Mouse (Mus musculus) megakaryocyte, embryonic 14.5 days (primary cell): ENCODE results near the gene St3gal2. TPM values are rescaled to one million over a fixed set of nuclear protein-coding genes. Genes with fewer than 3 reads are reported as not detected.
"Not testable (repeated sequence)": the region's sequence is repeated elsewhere in the genome, so short reads cannot be mapped to it uniquely, and the experiment has no call there.

Experiments used
- H3K27me3 ChIP-seq: replicated peaks from 2 replicates; pipeline ENCODE3; 2012; ENCODE audit warnings: inconsistent platforms
- H3K36me3 ChIP-seq: replicated peaks from 2 replicates; pipeline ENCODE3; 2012; ENCODE audit warnings: low read length, inconsistent platforms, mixed read lengths
- H3K4me1 ChIP-seq: 2 replicates; pipeline ENCODE4 v1.6.1; 2012; ENCODE audit warnings: inconsistent platforms
- H3K4me3 ChIP-seq: replicated peaks from 2 replicates; pipeline ENCODE3; 2012; ENCODE audit warnings: moderate library complexity, mild to moderate bottlenecking, inconsistent platforms
- H3K9me3 ChIP-seq: 2 replicates; pipeline ENCODE4 v1.6.1; 2012; ENCODE audit warnings: inconsistent platforms
- FLI1 ChIP-seq: IDR thresholded peaks from 2 replicates; pipeline ENCODE4 v1.6.1; 2012; ENCODE audit warnings: low read length, inconsistent platforms, mixed read lengths
- GATA1 ChIP-seq: IDR thresholded peaks from 3 replicates; pipeline ENCODE4 v1.6.1; 2012; ENCODE audit warnings: mixed read lengths, low read length, inconsistent platforms, borderline replicate concordance
- polyA plus RNA-seq: library from polyadenylated mRNA; stranded (reverse); fragments of >175 nt; gene quantifications from 2 replicates; pipeline ENCODE4 v1.2.3, GENCODE M21; 2012; ENCODE audit warnings: low replicate concordance; ENCODE audit not compliant: insufficient read depth

Gene St3gal2
- polyA plus RNA-seq, 1 experiment, result 19.8 TPM

DNA sequence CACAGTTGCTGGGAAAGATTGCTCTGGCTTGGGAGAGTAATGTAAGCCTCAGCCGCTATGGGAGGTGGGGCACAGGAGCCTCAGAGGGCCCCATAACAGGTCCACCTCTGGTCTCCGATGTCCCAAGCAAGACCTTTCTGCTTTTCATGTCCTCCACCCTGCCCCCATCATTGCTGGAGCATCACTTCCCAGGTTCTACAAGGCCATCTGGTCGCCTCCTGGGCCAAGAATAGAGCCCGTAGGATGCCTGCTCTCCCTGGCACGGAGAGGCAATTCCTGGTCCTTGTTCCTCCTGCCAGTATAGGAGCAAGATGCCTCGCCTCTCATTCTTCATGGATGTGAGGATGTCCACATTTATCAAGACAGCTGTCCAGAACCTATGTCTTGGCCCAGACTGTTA, 40.2 kb downstream of the St3gal2 start:
- Histone ChIP-seq H3K4me3 (no peak overlapping the region), H3K27me3 (no peaks in the 10 kb centered on the region), H3K4me1 (peaks cover 42% of the 10 kb centered on the region), H3K9me3 (no peaks in the 10 kb centered on the region), H3K36me3 (peaks cover 98% of the 10 kb centered on the region)
- TF ChIP-seq FLI1 (no peak), GATA1 (no peak)

GRCm38 (mm10) chr8:110963051-110963450, 43.3 kb downstream of the St3gal2 start:
- Histone ChIP-seq H3K4me3 (no peak overlapping the region), H3K27me3 (no peaks in the 10 kb centered on the region), H3K36me3 (peaks cover 98% of the 10 kb centered on the region), H3K9me3 (no peaks in the 10 kb centered on the region), H3K4me1 (peaks cover 41% of the 10 kb centered on the region)
- TF ChIP-seq FLI1 (no peak), GATA1 (no peak)

DNA sequence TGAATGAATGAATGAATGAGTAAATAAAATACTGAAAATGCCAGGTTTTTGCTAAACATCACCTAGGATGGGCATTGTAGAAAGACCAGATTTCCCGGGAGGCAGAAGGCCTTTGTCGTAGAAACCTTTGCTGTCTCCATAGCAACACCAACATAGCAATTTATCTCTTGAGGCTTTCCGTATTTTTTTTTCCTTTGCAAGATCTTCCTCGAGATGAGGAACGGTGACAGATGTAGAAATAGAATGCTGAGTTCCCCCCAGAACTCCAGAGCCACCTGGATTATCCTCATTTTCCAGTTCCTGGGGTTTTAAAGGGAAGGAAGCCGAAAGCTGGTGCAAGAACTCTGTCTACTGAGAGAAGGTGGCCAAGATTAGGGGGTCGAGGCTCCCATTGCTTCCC, 44.9 kb downstream of the St3gal2 start:
- peaks cover 39% of the 10 kb centered on the region for H3K4me1 ChIP-seq
- H3K9me3 ChIP-seq, result no peaks in the 10 kb centered on the region
- H3K27me3 ChIP-seq, result no peaks in the 10 kb centered on the region
- no peak overlapping the region for H3K4me3 ChIP-seq
- TF ChIP-seq FLI1 (no peak), GATA1 (no peak)
- peaks cover 98% of the 10 kb centered on the region for H3K36me3 ChIP-seq

DNA sequence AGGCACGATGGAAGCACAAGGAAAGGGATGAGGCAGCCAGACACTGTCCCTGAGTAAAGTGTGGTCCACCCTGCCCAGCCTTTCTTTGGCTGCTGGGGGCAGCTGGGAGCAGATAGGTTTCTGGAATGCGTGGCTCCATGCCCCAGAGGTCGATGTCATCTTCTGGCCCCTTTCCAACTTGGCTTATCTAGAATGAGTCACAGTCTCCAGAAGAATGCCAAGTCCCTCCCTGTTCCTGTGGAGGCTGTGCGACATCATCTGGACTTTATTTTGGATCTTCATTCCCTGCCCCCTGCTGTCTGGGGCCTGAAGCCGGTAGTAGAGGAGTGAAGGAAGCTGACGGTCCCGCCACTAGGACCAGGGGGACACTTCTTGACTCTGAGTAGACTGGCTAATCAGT, 45.9 kb downstream of the St3gal2 start:
- H3K9me3 ChIP-seq, result no peaks in the 10 kb centered on the region
- no peaks in the 10 kb centered on the region for H3K27me3 ChIP-seq
- no peak overlapping the region for H3K4me3 ChIP-seq
- peaks cover 40% of the 10 kb centered on the region for H3K4me1 ChIP-seq
- TF ChIP-seq GATA1, result no peak
- no peak for TF ChIP-seq FLI1
- peaks cover 98% of the 10 kb centered on the region for H3K36me3 ChIP-seq

DNA sequence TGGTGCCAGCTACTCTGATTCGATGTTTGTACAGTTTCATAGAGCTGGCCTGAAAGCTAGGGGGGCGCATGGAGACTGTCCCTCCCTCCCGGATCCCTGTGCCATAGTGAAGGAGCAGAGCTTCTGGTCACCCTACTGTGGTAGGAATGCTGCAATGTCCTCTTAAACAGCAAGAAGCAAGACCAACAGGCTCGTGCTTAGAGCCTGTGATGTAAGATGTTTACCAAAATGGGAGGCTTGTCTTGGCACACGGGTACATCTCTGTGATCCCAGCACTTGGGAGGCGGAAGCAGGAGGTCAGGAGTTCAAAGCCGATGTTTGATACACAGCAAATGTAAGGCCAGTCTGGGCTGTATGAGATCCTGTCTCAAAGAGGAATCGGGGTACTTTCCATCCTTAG, 46.9 kb downstream of the St3gal2 start:
- no peak for TF ChIP-seq GATA1
- TF ChIP-seq FLI1, result no peak
- no peaks in the 10 kb centered on the region for H3K9me3 ChIP-seq
- H3K4me3 ChIP-seq, result no peak overlapping the region
- no peaks in the 10 kb centered on the region for H3K27me3 ChIP-seq
- H3K36me3 ChIP-seq, result peaks cover 99% of the 10 kb centered on the region
- H3K4me1 ChIP-seq, result peaks cover 45% of the 10 kb centered on the region

- H3K36me3 ChIP-seq, result peaks cover 99% of the 10 kb centered on the region
- no peaks in the 10 kb centered on the region for H3K27me3 ChIP-seq
- peaks cover 42% of the 10 kb centered on the region for H3K4me1 ChIP-seq
- TF ChIP-seq FLI1 (no peak), GATA1 (no peak)
- no peak overlapping the region for H3K4me3 ChIP-seq
- no peaks in the 10 kb centered on the region for H3K9me3 ChIP-seq
These were observed 47.6 kb downstream of the St3gal2 start for GRCm38 (mm10) chr8:110967326-110967725.

- TF ChIP-seq GATA1 (no peak), FLI1 (no peak)
- Histone ChIP-seq H3K27me3 (no peaks in the 10 kb centered on the region), H3K4me1 (peaks cover 33% of the 10 kb centered on the region), H3K4me3 (peak overlapping the region; percentile 79), H3K9me3 (no peaks in the 10 kb centered on the region), H3K36me3 (peaks cover 100% of the 10 kb centered on the region)
These were observed 50.4 kb downstream of the St3gal2 start for GRCm38 (mm10) chr8:110969910-110970770.

DNA sequence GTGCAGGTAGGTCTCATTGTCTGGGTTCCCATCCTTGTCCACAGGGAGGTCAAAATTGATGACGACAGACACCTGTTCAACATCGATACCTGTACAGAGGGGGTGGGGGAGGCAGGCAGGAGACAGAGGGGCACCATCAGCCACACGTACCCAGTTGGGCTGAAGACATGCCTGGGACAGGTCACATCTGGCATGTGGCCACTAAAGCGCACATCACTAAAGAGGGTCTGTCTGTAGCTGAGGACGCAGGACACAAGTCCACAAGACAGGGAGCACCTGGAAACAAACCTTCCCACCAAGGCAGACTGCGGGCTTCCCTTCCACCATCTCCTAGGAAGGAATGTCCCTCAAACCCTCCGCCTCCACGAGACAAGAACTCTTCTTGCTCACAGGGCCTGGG, 56.8 kb downstream of the St3gal2 start:
- H3K36me3 ChIP-seq, result peaks cover 72% of the 10 kb centered on the region
- peaks cover 18% of the 10 kb centered on the region for H3K4me1 ChIP-seq
- H3K4me3 ChIP-seq, H3K9me3 ChIP-seq, H3K27me3 ChIP-seq: not testable (repeated sequence)

DNA sequence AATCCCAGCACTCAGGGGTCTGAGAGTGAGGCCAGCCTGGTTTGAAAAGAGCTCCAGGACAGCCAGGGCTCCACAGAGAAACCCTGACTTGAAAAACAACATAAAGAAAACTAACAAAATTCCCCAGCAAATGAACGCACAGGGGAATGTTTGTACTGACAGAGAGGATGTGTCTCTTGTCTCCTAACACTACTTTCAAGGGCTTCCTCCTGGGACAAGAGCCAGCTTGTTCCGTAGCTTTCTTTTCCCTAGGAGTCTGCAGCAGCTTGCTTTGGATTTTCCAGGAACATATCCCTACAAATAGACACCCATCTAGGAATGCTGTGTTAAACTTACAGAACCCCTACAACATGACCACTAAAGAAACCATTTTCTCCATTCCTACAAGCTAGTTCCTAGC, 58.3 kb downstream of the St3gal2 start:
- H3K36me3 ChIP-seq, result peaks cover 72% of the 10 kb centered on the region
- not testable (repeated sequence) for H3K27me3 ChIP-seq, H3K9me3 ChIP-seq, H3K4me3 ChIP-seq
- H3K4me1 ChIP-seq, result peaks cover 21% of the 10 kb centered on the region

- TF ChIP-seq FLI1 (no peak), GATA1 (no peak)
- Histone ChIP-seq H3K36me3 (peaks cover 75% of the 10 kb centered on the region), H3K9me3 (no peaks in the 10 kb centered on the region), H3K27me3 (no peaks in the 10 kb centered on the region), H3K4me1 (peaks cover 9% of the 10 kb centered on the region), H3K4me3 (no peak overlapping the region)
These were observed 61.6 kb downstream of the St3gal2 start for GRCm38 (mm10) chr8:110981304-110981703.
